Mouse (Mus musculus) embryonic facial prominence, embryonic 14.5 days (tissue): ENCODE results near the gene Fam219b. TPM values are rescaled to one million over a fixed set of nuclear protein-coding genes. Genes with fewer than 3 reads are reported as not detected.

Experiments
- ATAC-seq: fragments of 200-750 bp; cut with Nextera tagmentation; 2 replicates; pipeline ENCODE4 v1.8.0; 2017; ENCODE audit warnings: low read depth, moderate number of reproducible peaks, moderate TSS enrichment
- DNase-seq: peaks from one replicate; pipeline ENCODE4 v3.0.0-alpha.2; 2015; ENCODE audit warnings: low spot score
- H3K27ac ChIP-seq: fragments of 300-500 bp; sonication (generic); replicated peaks from 2 replicates; pipeline ENCODE4 v1.5.1; 2014; ENCODE audit warnings: low read depth, mild to moderate bottlenecking, low read length, moderate library complexity
- H3K27me3 ChIP-seq: fragments of 300-500 bp; sonication (generic); replicated peaks from 2 replicates; pipeline ENCODE4 v1.6.1; 2014; ENCODE audit warnings: low read length; ENCODE audit not compliant: control insufficient read depth, insufficient read depth
- H3K36me3 ChIP-seq: fragments of 300-500 bp; sonication (generic); 2 replicates; pipeline ENCODE4 v1.6.1; 2014; ENCODE audit warnings: low read length, mixed read lengths; ENCODE audit not compliant: control insufficient read depth, insufficient read depth
- H3K4me1 ChIP-seq: fragments of 300-500 bp; sonication (generic); 2 replicates; pipeline ENCODE4 v1.6.1; 2014; ENCODE audit warnings: antibody characterized with exemption, low read length; ENCODE audit not compliant: control insufficient read depth, insufficient read depth
- H3K4me2 ChIP-seq: fragments of 300-500 bp; sonication (generic); 2 replicates; pipeline ENCODE4 v1.6.1; 2014; ENCODE audit warnings: low read depth, mild to moderate bottlenecking, low read length, moderate library complexity, mixed read lengths
- H3K4me3 ChIP-seq: fragments of 300-500 bp; sonication (generic); 2 replicates; pipeline ENCODE4 v1.5.1; 2014; ENCODE audit warnings: low read depth, mild to moderate bottlenecking, low read length
- H3K9ac ChIP-seq: fragments of 300-500 bp; sonication (generic); 2 replicates; pipeline ENCODE4 v1.6.1; 2014; ENCODE audit warnings: low read depth, mild to moderate bottlenecking, low read length, moderate library complexity, mixed read lengths
- H3K9me3 ChIP-seq: fragments of 300-500 bp; sonication (generic); 2 replicates; pipeline ENCODE4 v1.6.1; 2016; ENCODE audit warnings: low read length; ENCODE audit not compliant: control insufficient read depth
- WGBS: fragments of 180-500 bp; shearing (Covaris S2); extraction: QIAGEN DNeasy Blood & Tissue Kit; methylation state at CpG from one replicate; pipeline ENCODE4 v1.1.7; 2014; 5-methylcytosine and 5-hydroxymethylcytosine counted together
- polyA plus RNA-seq: library from polyadenylated mRNA; unstranded; fragments of >200 nt; fragmentation: Nextera tagmentation; extraction: Ambion mirVana; gene quantifications from 2 replicates; pipeline ENCODE4 v1.2.1, GENCODE M21; 2014

Fam219b gene
- polyA plus RNA-seq, 1 experiment from 2014 or later: 21.1 TPM

DNA sequence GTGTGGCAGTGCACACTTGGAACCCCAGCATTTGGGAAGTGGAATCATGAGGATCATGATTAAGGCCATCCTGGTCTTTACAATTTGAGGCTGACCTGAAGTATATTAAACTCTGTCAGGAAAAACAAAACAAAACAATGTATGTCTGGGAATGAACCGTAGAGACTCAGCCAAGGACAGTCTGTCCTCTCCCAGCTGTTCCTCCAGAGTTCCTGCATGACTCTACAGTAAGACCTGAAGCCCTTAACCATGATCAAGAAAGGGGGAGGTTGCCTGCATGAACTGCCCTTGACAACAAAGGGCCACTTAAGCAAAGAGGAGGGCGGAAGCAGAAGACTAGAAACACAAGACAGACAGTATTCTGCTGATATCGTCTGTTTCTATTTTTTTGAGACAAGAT lies 38.2 kb downstream of the Fam219b start:
- H3K9ac ChIP-seq: no peak overlapping the region
- no peak overlapping the region for H3K4me2 ChIP-seq
- no peaks in the 10 kb centered on the region for H3K4me1 ChIP-seq
- ATAC-seq (no peak), DNase-seq (no peak)
- 87% methylated on average over 3 of the region's 3 CpGs for WGBS
- H3K9me3 ChIP-seq: no peaks in the 10 kb centered on the region
- no peak overlapping the region for H3K4me3 ChIP-seq
- H3K36me3 ChIP-seq: peaks cover 34% of the 10 kb centered on the region
- no peak overlapping the region for H3K27ac ChIP-seq
- H3K27me3 ChIP-seq: no peaks in the 10 kb centered on the region

DNA sequence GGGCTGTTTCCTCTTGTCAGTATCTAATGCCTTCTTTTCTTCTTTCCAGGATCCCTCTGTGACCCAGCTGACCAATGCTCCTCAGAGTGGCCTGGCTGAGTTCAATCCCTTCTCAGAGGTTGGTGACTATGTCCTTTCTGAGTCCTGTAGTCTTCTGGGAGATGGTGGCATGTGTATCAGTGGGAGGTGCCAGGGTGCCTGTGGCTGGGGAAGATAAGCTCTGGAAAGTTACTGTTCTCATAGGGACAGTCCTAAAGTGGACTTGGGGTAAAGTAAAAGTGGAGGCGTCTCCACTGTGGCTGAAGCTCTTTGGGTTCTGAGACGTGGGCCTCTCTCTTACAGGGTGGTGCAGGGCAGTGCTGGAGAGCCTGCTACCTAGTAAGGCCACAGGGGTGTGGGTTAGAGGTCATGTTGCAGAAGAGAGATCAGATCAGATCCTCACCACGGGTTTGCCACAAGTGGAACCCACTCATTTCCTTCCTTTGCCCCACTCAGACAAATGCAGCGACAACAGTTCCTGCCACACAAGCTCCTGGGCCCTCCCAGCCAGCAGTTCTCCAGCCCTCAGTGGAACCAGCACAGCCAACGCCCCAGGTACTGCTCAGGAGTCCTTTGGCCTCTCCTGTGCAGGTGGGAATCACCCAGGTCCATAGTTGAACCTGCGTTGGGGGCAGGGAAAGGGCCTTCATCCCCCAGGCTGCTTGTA lies 40.0 kb downstream of the Fam219b start:
- ATAC-seq (no peak), DNase-seq (no peak)
- Histone ChIP-seq H3K4me2 (no peak overlapping the region), H3K27me3 (no peaks in the 10 kb centered on the region), H3K27ac (no peak overlapping the region), H3K9me3 (no peaks in the 10 kb centered on the region), H3K4me3 (no peak overlapping the region), H3K9ac (no peak overlapping the region), H3K36me3 (peaks cover 51% of the 10 kb centered on the region), H3K4me1 (no peaks in the 10 kb centered on the region)
- WGBS: 75% methylated on average over 5 of the region's 6 CpGs

DNA sequence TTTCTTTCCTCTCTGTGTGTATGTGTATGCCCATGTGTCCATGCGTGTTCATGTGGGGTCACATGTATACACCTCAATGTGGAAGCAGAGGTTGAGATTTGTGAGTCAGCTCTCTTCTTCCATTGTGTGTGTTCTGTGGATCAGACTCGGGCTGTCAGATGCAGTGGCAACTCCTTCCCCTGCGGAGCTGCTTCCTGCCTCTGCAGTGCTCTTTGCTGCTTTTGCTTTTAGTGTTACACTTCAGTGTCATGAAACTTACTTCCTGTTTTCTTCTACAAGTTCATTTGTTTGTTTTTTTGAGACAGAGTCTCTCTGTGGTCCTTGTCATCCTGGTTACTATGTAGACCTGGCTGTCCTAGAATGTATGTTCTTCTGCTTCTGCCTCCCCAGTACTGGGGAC lies 47.7 kb downstream of the Fam219b start:
- no peak overlapping the region for H3K4me2 ChIP-seq
- peaks cover 73% of the 10 kb centered on the region for H3K36me3 ChIP-seq
- H3K27me3 ChIP-seq: no peaks in the 10 kb centered on the region
- H3K4me3 ChIP-seq: no peak overlapping the region
- no peak overlapping the region for H3K9ac ChIP-seq
- ATAC-seq (no peak), DNase-seq (no peak)
- H3K4me1 ChIP-seq: peaks cover under 1% of the 10 kb centered on the region; the same call in 1 of the 2 replicates
- no peaks in the 10 kb centered on the region for H3K9me3 ChIP-seq
- 82% methylated on average over 3 of the region's 3 CpGs for WGBS
- no peak overlapping the region for H3K27ac ChIP-seq

DNA sequence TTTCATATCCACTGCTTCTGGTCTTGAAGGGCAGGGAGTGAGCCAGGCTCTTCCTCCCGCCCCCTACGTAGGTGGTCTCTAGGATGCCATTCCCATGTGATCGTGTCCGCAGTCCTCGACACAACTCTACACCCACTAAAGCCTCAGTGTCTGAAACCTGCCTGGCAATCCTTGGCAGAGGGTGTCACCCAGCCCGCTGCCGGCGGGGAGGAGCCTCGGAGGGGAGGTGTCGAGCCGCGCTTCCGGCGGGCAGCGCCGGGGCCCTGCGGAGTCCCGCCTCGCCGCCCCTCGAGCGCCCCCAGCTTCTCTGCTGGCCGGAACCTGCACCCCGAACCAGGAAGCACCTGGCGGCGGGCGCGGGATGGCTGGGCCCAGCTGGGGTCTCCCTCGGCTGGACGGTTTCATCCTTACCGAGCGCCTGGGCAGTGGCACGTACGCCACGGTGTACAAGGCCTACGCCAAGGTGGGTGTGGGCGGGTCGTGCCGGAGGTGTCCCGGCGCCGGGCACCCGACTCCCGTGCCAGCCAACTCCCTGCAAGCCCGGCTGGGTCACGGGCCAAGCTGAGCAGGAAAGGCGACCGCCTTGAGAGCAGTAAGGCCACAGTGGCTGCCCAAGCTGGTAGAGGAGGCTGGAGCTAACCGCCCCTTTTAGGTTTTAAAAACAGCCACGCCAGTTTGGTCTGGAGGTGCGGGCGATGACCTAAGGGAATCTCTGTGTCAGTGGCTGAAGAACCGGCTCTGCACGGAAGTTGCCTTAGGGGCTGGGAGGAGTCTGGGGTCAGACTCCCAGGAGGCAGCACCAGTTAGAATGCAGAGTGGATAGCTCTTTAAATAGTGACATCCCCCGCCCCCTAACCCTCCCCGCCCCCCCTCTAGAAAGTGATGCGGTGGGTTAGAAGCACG lies 52.1 kb downstream of the Fam219b start, which contains the start of gene Ulk3:
Gene Ulk3, plus strand, starts transcription at position 229 of the 903 bp plus-strand sequence.
- H3K9me3 ChIP-seq: no peaks in the 10 kb centered on the region
- H3K36me3 ChIP-seq: peaks cover 57% of the 10 kb centered on the region
- no peaks in the 10 kb centered on the region for H3K27me3 ChIP-seq
- peak within 1 kb of the TSS; percentile 76 for H3K9ac ChIP-seq
- peak within 1 kb of the TSS; percentile 86 for H3K4me2 ChIP-seq
- DNase-seq (peak; percentile 88), ATAC-seq (peak; percentile 91)
- H3K4me3 ChIP-seq: peak within 1 kb of the TSS; percentile 80
- peaks cover 7% of the 10 kb centered on the region; the same call in 1 of the 2 replicates for H3K4me1 ChIP-seq
- peak within 1 kb of the TSS; percentile 83 for H3K27ac ChIP-seq
- 0% methylated on average over 38 of the region's 58 CpGs for WGBS

DNA sequence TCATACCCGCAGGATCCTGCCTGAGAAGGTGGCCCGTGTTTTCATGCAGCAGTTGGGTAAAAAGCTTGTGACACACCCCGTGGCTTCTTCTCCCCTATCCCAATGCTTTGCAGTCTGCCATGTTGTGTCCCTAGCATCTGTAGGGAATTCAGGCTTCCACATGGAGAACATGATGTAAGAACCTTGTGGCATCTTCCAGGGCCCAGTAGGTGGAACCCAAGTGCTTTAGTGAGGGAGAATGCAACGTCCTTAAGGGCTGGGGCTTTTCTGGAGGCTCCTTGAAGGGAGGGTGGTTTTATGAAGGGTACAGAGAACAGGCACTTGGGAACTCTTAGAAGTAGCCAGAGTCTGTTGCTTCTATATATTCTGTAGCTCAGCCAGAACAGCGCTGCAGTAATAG lies 53.4 kb downstream of the Fam219b start:
- 24% methylated on average over 5 of the region's 5 CpGs for WGBS
- H3K27ac ChIP-seq: no peak overlapping the region
- H3K27me3 ChIP-seq: no peaks in the 10 kb centered on the region
- peak overlapping the region; percentile 80; the same call in 1 of the 2 replicates for H3K4me3 ChIP-seq
- H3K9ac ChIP-seq: no peak overlapping the region
- no peaks in the 10 kb centered on the region for H3K9me3 ChIP-seq
- DNase-seq: peak; percentile 23
- no peak for ATAC-seq
- peak overlapping the region; percentile 86; the same call in 1 of the 2 replicates for H3K4me2 ChIP-seq
- peaks cover 7% of the 10 kb centered on the region; the same call in 1 of the 2 replicates for H3K4me1 ChIP-seq
- peaks cover 56% of the 10 kb centered on the region for H3K36me3 ChIP-seq

Other genes starting within 250 kb of the Fam219b start
- 20.2 and 25.2 TPM in 2 replicates for gene Ppcdc, start 97.4 kb upstream of the Fam219b start, polyA plus RNA-seq
- 10.9 and 14.5 TPM in 2 replicates for gene Scamp5, start 69.5 kb upstream of the Fam219b start, polyA plus RNA-seq
- gene Rpp25, start 33.5 kb upstream of the Fam219b start, polyA plus RNA-seq: 0.86 and 1.4 TPM in 2 replicates
- 479 and 555 TPM in 2 replicates for gene Cox5a, start 16.3 kb upstream of the Fam219b start, polyA plus RNA-seq
- 40.4 and 44.5 TPM in 2 replicates for gene Mpi, start 15.2 kb downstream of the Fam219b start, polyA plus RNA-seq
- 79.4 and 81.4 TPM in 2 replicates for gene Scamp2, start 23.4 kb downstream of the Fam219b start, polyA plus RNA-seq
- gene Ulk3, start 51.9 kb downstream of the Fam219b start, polyA plus RNA-seq: 9.4 and 11.4 TPM in 2 replicates
- not detected in 2 replicates for gene Cplx3, start 68.8 kb downstream of the Fam219b start, polyA plus RNA-seq
- not detected in 2 replicates for gene Lman1l, start 83.2 kb downstream of the Fam219b start, polyA plus RNA-seq
- 25.7 and 26.6 TPM in 2 replicates for gene Csk, start 116.1 kb downstream of the Fam219b start, polyA plus RNA-seq
- not detected in 2 replicates for gene Cyp1a2, start 146.2 kb downstream of the Fam219b start, polyA plus RNA-seq
- gene Cyp1a1, start 150.4 kb downstream of the Fam219b start, polyA plus RNA-seq: 0.08 TPM in 1 of 2 replicates, not detected in the other
- 22.1 and 25.0 TPM in 2 replicates for gene Edc3, start 171.0 kb downstream of the Fam219b start, polyA plus RNA-seq
- gene Clk3, start 228.3 kb downstream of the Fam219b start, polyA plus RNA-seq: 54.7 and 59.6 TPM in 2 replicates